In the genomic region with DNA sequence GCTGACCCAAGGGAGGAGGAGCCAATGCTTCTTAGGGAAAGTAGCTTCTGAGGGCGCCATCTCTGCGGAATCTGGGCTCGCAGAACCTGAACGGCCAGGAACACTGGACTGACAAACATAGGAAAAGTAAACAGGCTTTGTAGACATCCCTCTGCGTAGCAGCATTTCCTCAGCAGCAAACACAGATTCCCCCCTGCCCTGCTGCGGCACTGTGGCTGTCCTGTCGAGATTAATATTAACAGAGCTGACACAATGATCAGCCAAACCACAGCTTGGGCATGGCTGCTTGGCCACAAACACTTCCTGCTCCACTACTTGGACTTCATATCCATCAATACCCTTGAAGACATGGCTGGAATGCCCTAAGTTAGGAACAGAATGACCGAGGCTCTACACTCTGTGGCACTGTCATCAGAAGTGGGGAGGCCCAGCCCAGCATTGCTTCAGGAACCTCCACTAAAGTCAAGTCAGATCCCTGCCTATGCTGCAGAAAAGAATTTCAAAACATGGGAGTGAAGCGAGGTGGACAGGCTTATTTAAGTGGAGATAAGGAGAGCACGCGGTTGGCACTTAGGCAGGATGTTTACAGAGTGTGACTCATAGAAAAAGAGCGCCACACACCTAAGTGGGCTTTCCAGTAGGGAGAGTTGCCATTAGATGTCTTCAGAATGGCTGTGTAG, we compare ENCODE assay signal across 12 mouse cellular contexts. TPM values are rescaled to one million over a fixed set of nuclear protein-coding genes. Genes with fewer than 3 reads are reported as not detected.
A peak's percentile ranks its signal among the peaks of the same experiment; 100 is the strongest.
DNase-seq lines count a peak whose midpoint lies in the region; ATAC-seq and TF ChIP-seq lines count a peak whose summit lies in the region.
"Had no signal": no experiment of that assay in that cellular context is flagged by ENCODE, and none has a peak within 500 bp of the region (broad histone marks: within the 10 kb centered on the region; RNA-seq: fewer than 3 reads in every experiment).

No protein-coding gene starts in this region.

- 0 out of 2 replicates have a peak overlapping the region, but pooled peaks have one; percentile 1 for H3K9ac ChIP-seq in liver, adult 2 months (ENCODE audit: low read depth, low read length)
- no peak overlapping the region for H3K9ac ChIP-seq in intestine, embryonic 15.5 days
- 0 out of 2 replicates have a peak overlapping the region, but pooled peaks have one; percentile 10 for H3K9ac ChIP-seq in stomach, embryonic 14.5 days (replicated peaks; ENCODE audit: low read depth, low read length)
- H3K9ac ChIP-seq in forebrain, postnatal 0 days, result no peak overlapping the region

- H3K4me3 ChIP-seq in liver, adult 2 months (ENCODE audit: insufficient read depth, low read depth, low read length), result no peak overlapping the region
- no peak overlapping the region for H3K4me3 ChIP-seq in intestine, embryonic 15.5 days (replicated peaks)
- H3K4me3 ChIP-seq in stomach, embryonic 14.5 days (ENCODE audit: low read depth, low read length), result no peak overlapping the region
- no peak overlapping the region for H3K4me3 ChIP-seq in forebrain, postnatal 0 days (ENCODE audit: low read depth, low read length)

- peak; percentile 90 for DNase-seq in liver, adult 2 months (ENCODE audit: extremely low read depth, low read depth, low spot score)
- DNase-seq in liver, result no peak
- peak; percentile 28 to 55 for DNase-seq in kidney, postnatal 4 days
- no peak for DNase-seq in forebrain, postnatal 0 days
- no peak for DNase-seq in right cerebral cortex, postnatal 25 days
- DNase-seq: midbrain, embryonic 14.5 days had no signal

- H3K79me2 ChIP-seq in liver, adult 2 months (ENCODE audit: control insufficient read depth, insufficient read depth, low read length), result no peaks in the 10 kb centered on the region

- H3K9me3 ChIP-seq in intestine, embryonic 15.5 days, result no peaks in the 10 kb centered on the region
- no peaks in the 10 kb centered on the region for H3K9me3 ChIP-seq in stomach, embryonic 14.5 days (ENCODE audit: control insufficient read depth, low read depth, low read length)
- H3K9me3 ChIP-seq in forebrain, postnatal 0 days (ENCODE audit: low read length), result no peaks in the 10 kb centered on the region

- peak overlapping the region; percentile 57 for H3K27ac ChIP-seq in liver, adult 2 months (replicated peaks; ENCODE audit: insufficient read depth, low read depth, low read length)
- peak overlapping the region; percentile 48; the same call in 1 of the 2 replicates for H3K27ac ChIP-seq in intestine, embryonic 15.5 days
- peak overlapping the region; percentile 80 for H3K27ac ChIP-seq in stomach, embryonic 14.5 days (ENCODE audit: low read length)
- H3K27ac ChIP-seq in forebrain, postnatal 0 days (ENCODE audit: low read depth, low read length), result no peak overlapping the region

- 19% methylated on average over 12 of the region's 12 CpGs for WGBS in liver, adult 2 months
- WGBS in intestine, embryonic 15.5 days, result 39% methylated on average over 12 of the region's 12 CpGs
- 40% methylated on average over 12 of the region's 12 CpGs for WGBS in stomach, embryonic 14.5 days
- 84% methylated on average over 12 of the region's 12 CpGs for WGBS in forebrain, postnatal 0 days

- TF ChIP-seq POLR2A in liver, adult 2 months (IDR thresholded peaks at IDR 0.05; ENCODE audit: extremely low read depth, insufficient read depth, low read length), result no peak

- H3K4me1 ChIP-seq in liver, adult 2 months (ENCODE audit: control insufficient read depth, insufficient read depth, low read length), result peaks cover 12% of the 10 kb centered on the region
- no peaks in the 10 kb centered on the region; the same call in 1 of the 2 replicates for H3K4me1 ChIP-seq in intestine, embryonic 15.5 days (replicated peaks)
- no peaks in the 10 kb centered on the region for H3K4me1 ChIP-seq in stomach, embryonic 14.5 days (ENCODE audit: control insufficient read depth, insufficient read depth, low read length)
- H3K4me1 ChIP-seq in forebrain, postnatal 0 days (ENCODE audit: insufficient read depth), result no peaks in the 10 kb centered on the region

- H3K27me3 ChIP-seq in liver, adult 2 months (ENCODE audit: control insufficient read depth, insufficient read depth, low read length), result no peaks in the 10 kb centered on the region
- H3K27me3 ChIP-seq in intestine, embryonic 15.5 days (replicated peaks), result 0 out of 2 replicates have a peak, but pooled peaks cover 3% of the 10 kb centered on the region
- no peaks in the 10 kb centered on the region for H3K27me3 ChIP-seq in stomach, embryonic 14.5 days (ENCODE audit: control insufficient read depth, insufficient read depth, low read length)
- H3K27me3 ChIP-seq in forebrain, postnatal 0 days (ENCODE audit: insufficient read depth, low read length), result no peaks in the 10 kb centered on the region

- TF ChIP-seq CTCF in liver, adult 2 months (IDR thresholded peaks at IDR 0.05; ENCODE audit: low read depth, low read length), result no peak
- no peak for TF ChIP-seq CTCF in forebrain, postnatal 0 days (IDR thresholded peaks at IDR 0.05; ENCODE audit: low read depth)

- H3K4me2 ChIP-seq in intestine, embryonic 15.5 days (replicated peaks), result peak overlapping the region; percentile 24; the same call in 1 of the 2 replicates
- 0 out of 2 replicates have a peak overlapping the region, but pooled peaks have one; percentile 1 for H3K4me2 ChIP-seq in stomach, embryonic 14.5 days (replicated peaks; ENCODE audit: low read depth, low read length)
- no peak overlapping the region for H3K4me2 ChIP-seq in forebrain, postnatal 0 days (ENCODE audit: low read depth)

- H3K36me3 ChIP-seq in liver, adult 2 months (ENCODE audit: control insufficient read depth, insufficient read depth, low read length), result no peaks in the 10 kb centered on the region
- no peaks in the 10 kb centered on the region for H3K36me3 ChIP-seq in intestine, embryonic 15.5 days
- H3K36me3 ChIP-seq in stomach, embryonic 14.5 days (ENCODE audit: control insufficient read depth, insufficient read depth, low read length), result no peaks in the 10 kb centered on the region
- no peaks in the 10 kb centered on the region for H3K36me3 ChIP-seq in forebrain, postnatal 0 days (ENCODE audit: insufficient read depth)

- peak; percentile 90 for ATAC-seq in intestine, embryonic 15.5 days
- peak; percentile 83; the same call in 1 of the 2 replicates for ATAC-seq in stomach, embryonic 14.5 days (ENCODE audit: insufficient number of reproducible peaks, insufficient read depth, low FRiP score, low read depth)
- no peak for ATAC-seq in monocyte, adult 5-6 weeks (replicated peaks; ENCODE audit: insufficient number of reproducible peaks, low FRiP score, low TSS enrichment, poor library complexity, severe bottlenecking)
- no peak for ATAC-seq in forebrain, postnatal 0 days
- ATAC-seq: forebrain, embryonic 14.5 days had no signal

RNA-seq across cellular contexts. Expression of gene Sftpb, which starts 11.3 kb away (rescaled TPM):
- total RNA-seq in liver, adult 2 months (2014; rRNA removed), result not detected in 2 replicates
- 0.31 TPM in 1 of 2 replicates, not detected in the other for polyA plus RNA-seq in liver, adult 2 months (2012; rRNA removed)
- not detected in 2 replicates for polyA plus RNA-seq in intestine, embryonic 15.5 days (2015; fragmentation: Nextera tagmentation; extraction: Ambion mirVana)
- polyA plus RNA-seq in stomach, embryonic 14.5 days (2014; fragmentation: Nextera tagmentation; extraction: Ambion mirVana), result not detected in 2 replicates
- total RNA-seq in monocyte, adult 5-6 weeks (2017), result not detected in 3 replicates
- not detected in 2 replicates for total RNA-seq in forebrain, postnatal 0 days (2014; rRNA removed)
- 0.16 and 0.21 TPM in 2 replicates for polyA plus RNA-seq in forebrain, postnatal 0 days (2015; fragmentation: Nextera tagmentation; extraction: Ambion mirVana)
- total RNA-seq: left cerebral cortex, postnatal 14 days had no signal
- polyA plus RNA-seq: forebrain, embryonic 14.5 days; hindbrain, embryonic 11.5 days; midbrain, embryonic 14.5 days had no signal

RNA-seq across cellular contexts. Expression of gene Usp39, which starts 51.9 kb away (rescaled TPM):
- 15.2 TPM in 2 replicates for total RNA-seq in liver, adult 2 months (2014; rRNA removed)
- polyA plus RNA-seq in liver, adult 2 months (2012; rRNA removed), result 10.5 and 11.9 TPM in 2 replicates
- polyA plus RNA-seq in intestine, embryonic 15.5 days (2015; fragmentation: Nextera tagmentation; extraction: Ambion mirVana), result 38.2 and 42.6 TPM in 2 replicates
- polyA plus RNA-seq in stomach, embryonic 14.5 days (2014; fragmentation: Nextera tagmentation; extraction: Ambion mirVana), result 52.3 and 52.5 TPM in 2 replicates
- 22.6 to 41.7 TPM (median 35.3 TPM) in 3 replicates for total RNA-seq in monocyte, adult 5-6 weeks (2017)
- 52.6 and 52.7 TPM in 2 replicates for total RNA-seq in forebrain, postnatal 0 days (2014; rRNA removed)
- 39.0 and 42.8 TPM in 2 replicates for polyA plus RNA-seq in forebrain, postnatal 0 days (2015; fragmentation: Nextera tagmentation; extraction: Ambion mirVana)

RNA-seq across cellular contexts. Expression of gene 0610030E20Rik, which starts 54.0 kb away (rescaled TPM):
- total RNA-seq in liver, adult 2 months (2014; rRNA removed), result 10.2 and 14.2 TPM in 2 replicates
- polyA plus RNA-seq in liver, adult 2 months (2012; rRNA removed), result 17.5 and 18.5 TPM in 2 replicates
- 25.9 and 26.1 TPM in 2 replicates for polyA plus RNA-seq in intestine, embryonic 15.5 days (2015; fragmentation: Nextera tagmentation; extraction: Ambion mirVana)
- 33.9 and 34.3 TPM in 2 replicates for polyA plus RNA-seq in stomach, embryonic 14.5 days (2014; fragmentation: Nextera tagmentation; extraction: Ambion mirVana)
- total RNA-seq in monocyte, adult 5-6 weeks (2017), result 14.0 to 33.3 TPM (median 20.1 TPM) in 3 replicates
- total RNA-seq in forebrain, postnatal 0 days (2014; rRNA removed), result 6.5 and 10.9 TPM in 2 replicates
- 9.7 and 15.4 TPM in 2 replicates for polyA plus RNA-seq in forebrain, postnatal 0 days (2015; fragmentation: Nextera tagmentation; extraction: Ambion mirVana)

RNA-seq across cellular contexts. Expression of gene Atoh8, which starts 57.7 kb away (rescaled TPM):
- 5.1 and 15.4 TPM in 2 replicates for total RNA-seq in liver, adult 2 months (2014; rRNA removed)
- polyA plus RNA-seq in liver, adult 2 months (2012; rRNA removed), result 22.9 and 28.7 TPM in 2 replicates
- polyA plus RNA-seq in intestine, embryonic 15.5 days (2015; fragmentation: Nextera tagmentation; extraction: Ambion mirVana), result 9.4 and 9.6 TPM in 2 replicates
- 7.9 and 9.9 TPM in 2 replicates for polyA plus RNA-seq in stomach, embryonic 14.5 days (2014; fragmentation: Nextera tagmentation; extraction: Ambion mirVana)
- 0.49 TPM in 1 of 3 replicates, not detected in the others for total RNA-seq in monocyte, adult 5-6 weeks (2017)
- 2.6 and 6.9 TPM in 2 replicates for total RNA-seq in forebrain, postnatal 0 days (2014; rRNA removed)
- 3.9 TPM in 2 replicates for polyA plus RNA-seq in forebrain, postnatal 0 days (2015; fragmentation: Nextera tagmentation; extraction: Ambion mirVana)

Comparison
In these comparisons a context has a peak if more than half of its experiments do, and no peak if none do; other contexts are left out.
1. DNase-seq: peak in liver, adult 2 months (single experiment) and kidney, postnatal 4 days (2 of 2); none in liver (single experiment), forebrain, postnatal 0 days (single experiment) and right cerebral cortex, postnatal 25 days (single experiment).
2. H3K9ac ChIP-seq: peak in liver, adult 2 months (single experiment) and stomach, embryonic 14.5 days (single experiment); none in intestine, embryonic 15.5 days (single experiment) and forebrain, postnatal 0 days (single experiment).
3. ATAC-seq: peak in intestine, embryonic 15.5 days (single experiment) and stomach, embryonic 14.5 days (single experiment); none in monocyte, adult 5-6 weeks (single experiment) and forebrain, postnatal 0 days (single experiment).